Mouse (Mus musculus) layer of hippocampus, postnatal 36 days (tissue): Measurements from ENCODE around the gene Lmntd1. TPM values are rescaled to one million over a fixed set of nuclear protein-coding genes. Genes with fewer than 3 reads are reported as not detected.

Experiments used
- DNase-seq, 2 experiments: peaks; one replicate each; pipeline ENCODE4 v3.0.0; 2022
- total RNA-seq, 2 experiments: library from RNA; stranded (reverse); gene quantifications; 2 replicates each; pipeline ENCODE4 v1.2.3; 2021

Gene Lmntd1
- total RNA-seq, 2 experiments from 2014 or later, result 0.68 to 0.87 TPM

- DNase-seq, result no peak
These were observed 181.1 kb downstream of the Lmntd1 start for GRCm38 (mm10) chr6:145432711-145433708.

DNA sequence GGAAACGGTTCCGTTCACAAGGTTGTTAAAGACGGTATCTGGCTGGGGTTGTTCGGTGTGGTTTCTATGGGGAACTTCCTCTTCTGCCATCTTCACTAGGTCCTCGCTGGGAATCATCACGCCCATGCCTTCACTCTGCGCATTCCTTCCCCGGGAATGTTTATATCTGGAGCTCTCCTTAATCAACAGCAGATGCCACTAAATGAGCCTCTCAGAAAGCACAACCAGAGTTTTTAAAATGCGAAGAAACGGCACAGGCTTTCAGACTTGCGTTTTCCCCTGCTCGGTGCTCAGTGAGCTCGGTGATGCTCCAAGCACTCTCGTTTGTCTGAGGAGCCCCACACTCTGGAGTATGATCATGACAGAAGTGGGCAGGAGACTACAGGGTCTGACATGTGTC is 182.4 kb downstream of the Lmntd1 start:
- DNase-seq, result no peak

GRCm38 (mm10) chr6:145427411-145427810 is 186.7 kb downstream of the Lmntd1 start:
- DNase-seq, result no peak

DNA sequence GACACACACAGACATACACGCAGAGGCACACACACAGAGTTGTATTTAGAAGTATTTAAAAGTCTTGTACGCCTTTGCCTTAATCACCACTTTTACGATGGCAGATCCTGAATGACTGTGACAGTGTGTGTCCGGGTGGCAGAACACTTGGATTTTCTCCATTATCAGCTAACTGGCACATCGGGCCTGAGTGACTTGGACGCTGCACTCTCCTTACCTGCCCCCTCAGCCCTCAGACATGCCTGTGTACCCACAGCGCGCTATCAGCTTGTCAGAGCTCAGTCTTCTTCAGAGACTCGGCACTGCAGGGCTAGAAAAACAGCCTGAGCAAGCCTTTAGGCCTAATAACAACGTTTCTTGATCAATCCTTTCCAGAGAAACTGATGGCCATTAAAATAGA is 187.6 kb downstream of the Lmntd1 start:
- DNase-seq, result no peak

DNA sequence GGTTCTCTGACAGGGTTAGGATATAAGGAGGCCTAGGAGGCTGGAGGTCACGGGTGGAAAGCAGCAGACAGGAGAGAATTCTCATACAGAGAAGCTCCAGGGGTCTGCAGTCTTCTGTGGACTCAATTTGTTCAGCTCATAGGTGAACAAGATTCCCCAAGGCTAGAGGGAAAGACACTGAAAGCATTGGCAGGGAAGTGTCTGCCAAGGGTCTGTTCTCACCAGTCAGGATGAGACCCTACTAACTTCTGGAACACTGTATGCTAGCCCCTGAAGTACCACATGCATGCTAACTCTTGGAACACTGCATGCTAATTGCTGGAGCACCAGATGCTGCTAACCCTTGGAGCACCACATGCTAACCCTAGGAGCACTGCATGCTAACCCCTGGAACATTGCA is 190.0 kb downstream of the Lmntd1 start:
- no peak for DNase-seq

DNA sequence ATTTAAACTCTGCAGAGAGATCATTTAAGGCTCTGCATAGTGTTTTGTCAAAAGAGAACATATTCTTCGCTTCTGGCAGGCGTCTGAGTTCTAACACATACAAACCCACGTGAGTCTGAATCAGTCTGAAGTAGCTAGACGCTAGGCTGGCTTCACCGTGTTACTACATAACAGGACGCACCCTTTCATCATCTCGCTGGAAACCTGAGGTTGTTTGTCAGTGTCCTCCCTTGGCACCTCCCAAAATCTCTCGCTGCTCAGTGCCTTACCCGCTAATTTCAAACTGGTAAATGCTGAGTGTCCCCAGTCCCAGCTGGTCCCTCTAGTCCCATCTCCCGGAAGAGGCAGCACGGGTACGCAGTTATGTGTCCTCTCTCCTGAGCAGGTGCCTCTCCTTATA is 190.6 kb downstream of the Lmntd1 start:
- no peak for DNase-seq

GRCm38 (mm10) chr6:145421666-145422065 is 192.5 kb downstream of the Lmntd1 start:
- no peak for DNase-seq

DNA sequence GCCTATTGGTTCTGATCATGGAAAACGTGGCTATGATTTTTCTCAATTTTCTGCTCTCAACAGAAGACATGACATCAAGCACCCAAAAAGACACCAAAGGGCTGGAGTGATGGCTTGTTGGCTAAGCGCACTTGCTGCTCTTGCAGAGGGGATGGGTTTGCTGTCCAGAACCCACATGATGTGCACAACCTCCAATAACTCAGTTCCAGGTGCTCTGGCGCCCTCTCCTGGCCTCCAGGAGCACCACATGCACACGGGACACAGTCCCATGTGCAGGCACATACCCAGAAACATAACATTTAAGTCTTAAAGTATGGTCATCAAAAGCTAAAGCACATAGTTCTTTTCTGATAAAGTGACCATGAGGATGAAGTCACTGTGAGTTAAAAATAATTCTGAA is 193.7 kb downstream of the Lmntd1 start:
- DNase-seq, result no peak

DNA sequence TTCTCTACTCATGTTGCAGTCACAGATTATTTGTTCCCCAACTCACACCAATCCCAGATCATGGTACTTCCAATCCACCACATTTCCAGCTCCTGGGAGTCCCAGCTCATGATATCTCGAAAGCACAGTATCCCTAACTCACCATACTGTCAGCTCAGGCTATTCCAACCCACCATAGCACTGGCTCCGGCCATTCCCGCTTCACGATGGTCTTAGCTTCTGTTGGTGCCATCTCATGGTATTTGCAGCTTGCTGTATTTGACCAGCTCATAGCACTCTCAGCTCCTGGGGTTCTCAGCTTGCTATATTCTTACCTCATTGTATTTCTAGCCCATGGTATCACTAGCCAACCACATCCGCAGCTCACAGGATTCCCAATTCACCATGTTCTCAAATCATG is 195.3 kb downstream of the Lmntd1 start:
- no peak for DNase-seq

DNA sequence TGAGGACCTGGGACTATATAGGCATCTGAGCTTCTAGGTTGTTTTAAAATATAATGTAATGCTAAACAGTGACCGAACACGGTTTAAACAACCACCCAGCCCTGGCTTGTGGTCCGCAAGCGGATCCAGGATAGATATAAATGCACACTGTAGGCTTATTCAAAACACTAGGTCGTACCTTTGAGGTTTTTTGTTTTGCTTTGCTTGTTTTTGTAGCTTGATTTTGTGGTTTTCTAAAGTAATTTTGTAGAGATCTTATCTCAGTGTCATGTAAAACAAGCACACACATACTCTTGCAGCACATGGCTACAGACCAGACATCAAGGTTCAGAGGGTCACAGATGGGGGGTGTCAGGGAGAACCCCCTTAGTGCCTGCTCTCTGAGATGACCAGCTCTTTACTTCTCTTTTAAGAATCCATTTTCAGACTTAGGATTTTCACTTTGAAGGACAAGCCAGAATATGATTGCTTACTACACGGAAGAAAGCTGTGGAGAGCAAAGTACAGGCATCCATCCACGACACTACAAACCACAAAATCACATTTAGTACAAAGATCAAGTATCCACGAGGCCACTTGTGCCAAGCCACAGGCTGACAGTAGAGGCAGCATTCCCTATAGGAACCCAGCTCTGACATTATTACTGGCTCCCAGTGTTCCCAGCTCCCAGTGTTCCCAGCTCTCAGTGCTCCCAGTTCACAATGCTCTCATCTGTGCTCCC is 196.2 kb downstream of the Lmntd1 start:
- DNase-seq, result no peak

GRCm38 (mm10) chr6:145417014-145417719 is 197.0 kb downstream of the Lmntd1 start:
- DNase-seq, result no peak

GRCm38 (mm10) chr6:145404369-145405051 is 209.6 kb downstream of the Lmntd1 start:
- DNase-seq, result no peak

DNA sequence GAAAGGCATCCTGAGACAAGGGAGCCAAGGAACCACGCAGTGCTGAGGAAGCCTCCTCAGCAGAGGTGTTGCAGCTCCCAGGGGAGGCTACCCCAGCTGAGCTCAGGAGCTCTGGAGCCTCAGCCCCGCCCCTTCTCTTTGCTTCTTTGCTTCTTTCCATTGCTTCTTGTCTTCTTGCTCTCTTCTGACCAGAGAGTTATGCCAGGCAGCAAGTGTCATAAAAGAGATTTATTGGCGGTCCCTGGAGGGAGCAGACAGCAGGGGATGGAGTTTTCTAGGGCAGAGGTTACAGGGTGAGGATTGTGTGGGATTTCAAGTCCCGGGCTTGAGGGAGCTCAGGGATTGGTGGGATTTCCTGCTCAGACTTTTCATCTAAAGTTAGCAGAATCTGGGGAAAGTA is 213.0 kb downstream of the Lmntd1 start:
- DNase-seq, result no peak

- no peak for DNase-seq
These were observed 216.2 kb downstream of the Lmntd1 start for GRCm38 (mm10) chr6:145397881-145398280.

GRCm38 (mm10) chr6:145396534-145396933 is 217.6 kb downstream of the Lmntd1 start:
- DNase-seq, result no peak

DNA sequence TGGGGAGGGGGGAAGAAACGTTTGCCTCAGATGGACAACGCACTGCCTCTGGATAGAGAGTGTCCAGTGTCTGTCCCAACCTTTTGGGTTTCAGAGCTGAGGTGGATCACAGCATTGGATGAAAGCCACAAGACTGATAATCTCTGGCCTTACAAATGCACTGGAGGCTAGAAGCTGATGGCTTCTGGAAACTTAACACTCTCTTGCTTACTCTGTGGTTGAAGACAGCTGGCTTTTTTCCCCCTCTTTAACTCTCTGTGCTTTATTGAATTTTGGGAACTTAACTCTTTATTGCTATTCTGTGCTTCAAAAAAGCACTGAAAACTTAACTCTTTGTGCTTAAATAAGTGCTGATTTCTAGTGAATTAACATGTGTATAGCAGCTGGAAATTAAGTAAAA is 223.7 kb downstream of the Lmntd1 start:
- DNase-seq, result no peak

DNA sequence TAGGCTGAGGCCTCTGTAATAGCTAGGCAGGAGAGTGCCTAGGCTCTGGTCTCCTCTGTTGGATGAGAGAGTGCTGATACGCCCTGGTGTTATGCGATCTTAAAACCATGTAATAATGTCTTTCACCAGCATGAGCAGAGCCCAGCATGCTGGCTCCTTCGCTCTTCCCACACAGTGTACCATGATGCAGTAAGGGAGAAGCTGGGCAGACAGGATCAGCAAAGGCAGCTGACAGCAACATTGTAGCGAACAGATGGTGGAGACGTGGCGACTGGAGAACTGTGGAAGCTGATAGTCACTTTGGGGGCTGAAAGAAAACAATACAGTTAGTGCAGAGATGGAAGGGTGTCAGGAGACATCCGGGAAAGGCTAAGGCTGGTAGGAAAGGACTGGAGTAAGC is 224.2 kb downstream of the Lmntd1 start:
- peak; percentile 78 to 81 for DNase-seq

- peak; percentile 21 to 49 for DNase-seq
These were observed 226.7 kb downstream of the Lmntd1 start for GRCm38 (mm10) chr6:145387378-145387777.

- DNase-seq, result no peak
These were observed 231.3 kb downstream of the Lmntd1 start for GRCm38 (mm10) chr6:145382586-145383380.

GRCm38 (mm10) chr6:145380961-145381360 is 233.2 kb downstream of the Lmntd1 start:
- DNase-seq, result no peak

DNA sequence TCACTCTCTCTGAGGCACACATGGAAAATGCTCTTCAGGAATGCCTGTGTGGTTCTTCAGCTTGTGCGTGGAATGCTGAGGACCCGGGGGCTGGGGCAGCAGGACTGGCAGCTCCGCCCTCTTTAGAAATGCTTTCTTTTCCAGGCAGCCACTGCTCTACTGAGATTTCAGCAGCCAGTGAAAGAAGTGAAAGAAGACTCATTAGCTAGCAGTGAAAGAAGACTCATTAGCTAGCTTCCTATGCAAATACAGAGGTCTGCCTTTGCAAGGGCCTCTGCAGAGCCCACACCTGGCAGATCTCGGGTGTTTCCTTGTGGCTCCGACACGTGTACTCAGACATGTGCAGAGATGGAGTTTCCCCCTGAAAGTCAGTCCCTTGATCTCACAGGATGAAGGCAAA is 234.9 kb downstream of the Lmntd1 start:
- no peak for DNase-seq
